Mouse (Mus musculus) limb, embryonic 12.5 days (tissue): Measurements from ENCODE around the gene Phf1. TPM values are rescaled to one million over a fixed set of nuclear protein-coding genes. Genes with fewer than 3 reads are reported as not detected.

ENCODE experiments used
- ATAC-seq: fragments of 200-750 bp; cut with Nextera tagmentation; 2 replicates; pipeline ENCODE4 v1.8.0; 2017; ENCODE audit warnings: low read depth, moderate TSS enrichment; ENCODE audit not compliant: insufficient number of reproducible peaks, insufficient read depth, low FRiP score, low TSS enrichment
- H3K27ac ChIP-seq: fragments of 300-500 bp; sonication (generic); 2 replicates; pipeline ENCODE4 v1.5.1; 2016; ENCODE audit warnings: mild to moderate bottlenecking, moderate library complexity
- H3K27me3 ChIP-seq: fragments of 300-500 bp; sonication (generic); 2 replicates; pipeline ENCODE4 v1.6.1; 2016; ENCODE audit warnings: mild to moderate bottlenecking, moderate library complexity
- H3K36me3 ChIP-seq: fragments of 300-500 bp; sonication (generic); 2 replicates; pipeline ENCODE4 v1.6.1; 2016; ENCODE audit warnings: mild to moderate bottlenecking, moderate library complexity
- H3K4me1 ChIP-seq: fragments of 300-500 bp; sonication (generic); replicated peaks from 2 replicates; pipeline ENCODE4 v1.6.1; 2016
- H3K4me2 ChIP-seq: fragments of 300-500 bp; sonication (generic); 2 replicates; pipeline ENCODE4 v1.6.1; 2016; ENCODE audit warnings: mild to moderate bottlenecking, moderate library complexity
- H3K4me3 ChIP-seq: fragments of 300-500 bp; sonication (generic); replicated peaks from 2 replicates; pipeline ENCODE4 v1.5.1; 2016; ENCODE audit warnings: mild to moderate bottlenecking
- H3K9ac ChIP-seq: fragments of 300-500 bp; sonication (generic); replicated peaks from 2 replicates; pipeline ENCODE4 v1.6.1; 2016; ENCODE audit warnings: mild to moderate bottlenecking, moderate library complexity
- H3K9me3 ChIP-seq: fragments of 300-500 bp; sonication (generic); 2 replicates; pipeline ENCODE4 v1.6.1; 2016; ENCODE audit warnings: mild to moderate bottlenecking, moderate library complexity
- WGBS: fragments of 180-500 bp; shearing (Covaris S2); methylation state at CpG from one replicate; pipeline ENCODE4 v1.1.7; 2016; 5-methylcytosine and 5-hydroxymethylcytosine counted together
- microRNA-seq: library from miRNA; unstranded; fragments of <30 nt; microRNA quantifications from one replicate; pipeline ENCODE4, GENCODE M21; 2017
- polyA plus RNA-seq: library from polyadenylated mRNA; unstranded; fragments of >200 nt; fragmentation: Nextera tagmentation; extraction: Ambion mirVana; gene quantifications from 2 replicates; pipeline ENCODE4 v1.2.1, GENCODE M21; 2016

Gene Phf1
- polyA plus RNA-seq, 1 experiment from 2014 or later, result 10.7 TPM

DNA sequence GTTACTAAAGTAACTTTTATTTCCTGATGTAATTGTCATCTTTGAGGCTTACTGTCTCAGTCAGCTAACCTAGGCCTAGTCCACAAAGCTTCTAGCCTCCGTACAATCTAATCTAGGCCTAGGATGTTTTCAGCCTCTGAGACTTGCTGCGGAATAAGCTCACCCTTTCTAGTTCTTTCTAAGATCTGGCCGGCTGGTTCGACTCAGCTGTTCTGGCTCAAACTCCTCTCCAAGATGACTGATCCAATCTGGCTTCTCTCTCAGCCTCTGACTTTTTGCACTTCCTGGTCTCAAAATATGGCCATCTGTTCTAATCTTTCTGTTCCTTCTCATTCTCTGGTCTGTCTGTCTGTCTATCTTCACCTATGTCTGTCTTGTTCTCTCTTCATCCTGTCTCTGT, 50.5 kb downstream of the Phf1 start:
- no peak overlapping the region for H3K4me3 ChIP-seq
- H3K27me3 ChIP-seq, result no peaks in the 10 kb centered on the region
- no peaks in the 10 kb centered on the region for H3K9me3 ChIP-seq
- H3K36me3 ChIP-seq, result peaks cover 26% of the 10 kb centered on the region
- H3K27ac ChIP-seq, result no peak overlapping the region
- ATAC-seq, result no peak
- no peaks in the 10 kb centered on the region for H3K4me1 ChIP-seq
- 94% methylated on average over 4 of the region's 4 CpGs for WGBS
- no peak overlapping the region for H3K4me2 ChIP-seq
- no peak overlapping the region for H3K9ac ChIP-seq

DNA sequence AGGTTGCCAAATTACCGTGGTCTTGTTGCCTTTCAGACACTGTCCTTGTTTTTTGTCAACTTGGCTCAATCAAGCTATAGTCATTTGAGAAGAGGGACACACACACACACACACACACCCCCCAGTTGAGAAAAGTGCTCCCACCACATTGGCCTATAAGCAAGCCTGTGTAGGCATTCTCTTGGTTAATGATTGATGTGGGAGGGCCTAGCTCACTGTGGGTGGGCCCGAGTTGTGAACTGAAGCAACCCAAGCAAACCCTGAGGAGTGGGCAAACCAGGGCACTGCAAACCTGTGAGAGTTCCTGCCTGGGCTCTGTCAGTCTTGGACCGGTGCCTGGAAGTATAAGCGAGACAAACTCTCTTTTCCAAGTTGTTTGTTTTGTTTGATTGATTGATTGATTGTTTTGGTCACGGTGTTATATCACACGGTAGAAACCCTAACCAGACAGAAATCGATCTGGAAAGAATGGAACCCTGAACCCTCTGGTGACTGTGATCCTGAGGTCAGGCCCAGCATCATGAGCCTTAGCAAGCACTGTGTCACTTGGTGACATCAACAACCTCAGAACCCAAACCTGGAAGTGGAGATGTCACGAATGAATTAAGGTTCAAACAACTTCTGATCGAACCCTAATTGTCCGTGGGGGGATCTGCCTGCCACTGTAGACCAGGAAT, 52.8 kb downstream of the Phf1 start:
- H3K9ac ChIP-seq, result no peak overlapping the region
- H3K9me3 ChIP-seq, result no peaks in the 10 kb centered on the region
- 90% methylated on average over 10 of the region's 10 CpGs for WGBS
- H3K4me3 ChIP-seq, result no peak overlapping the region
- no peak for ATAC-seq
- H3K27ac ChIP-seq, result no peak overlapping the region
- peaks cover 4% of the 10 kb centered on the region; the same call in 1 of the 2 replicates for H3K36me3 ChIP-seq
- no peak overlapping the region for H3K4me2 ChIP-seq
- no peaks in the 10 kb centered on the region for H3K27me3 ChIP-seq
- no peaks in the 10 kb centered on the region for H3K4me1 ChIP-seq

Small RNA genes lying within 50 kb of the gene (microRNA-seq; reads per million reads assigned to microRNA genes)
- gene Gm27775, result not detected
- gene Mir3083, result not detected
- not detected for gene Mir6968

Other genes starting within 250 kb of the Phf1 start
- gene Crebrf, start 217.4 kb upstream of the Phf1 start, polyA plus RNA-seq, result 3.9 and 6.0 TPM in 2 replicates
- gene Bnip1, start 152.0 kb upstream of the Phf1 start, polyA plus RNA-seq, result 56.2 and 59.2 TPM in 2 replicates
- not detected in 2 replicates for gene Nkx2-5, start 88.0 kb upstream of the Phf1 start, polyA plus RNA-seq
- 9.5 and 10.5 TPM in 2 replicates for gene Kifc5b, start 16.0 kb upstream of the Phf1 start, polyA plus RNA-seq
- gene Cuta, start 6.5 kb downstream of the Phf1 start, polyA plus RNA-seq, result 173 and 188 TPM in 2 replicates
- gene Syngap1, start 8.2 kb downstream of the Phf1 start, polyA plus RNA-seq, result 3.4 and 4.0 TPM in 2 replicates
- gene Zbtb9, start 40.1 kb downstream of the Phf1 start, polyA plus RNA-seq, result 15.8 and 17.8 TPM in 2 replicates
- gene Bak1, start 96.0 kb downstream of the Phf1 start, polyA plus RNA-seq, result 3.5 and 5.3 TPM in 2 replicates
- gene Itpr3, start 124.3 kb downstream of the Phf1 start, polyA plus RNA-seq, result 4.3 and 5.2 TPM in 2 replicates
- gene Uqcc2, start 200.9 kb downstream of the Phf1 start, polyA plus RNA-seq, result 350 and 361 TPM in 2 replicates
- gene Ip6k3, start 234.7 kb downstream of the Phf1 start, polyA plus RNA-seq, result 0.20 and 0.45 TPM in 2 replicates